Mouse (Mus musculus) heart, adult 2 months (tissue): Measurements from ENCODE around the gene Xcr1.

ENCODE experiments used
- CTCF ChIP-seq: fragments of 200-600 bp; IDR thresholded peaks from 2 replicates; pipeline ENCODE4 v1.8.1; 2022; ENCODE audit warnings: antibody characterized with exemption, mild to moderate bottlenecking, moderate library complexity
- POLR2A ChIP-seq: fragments of 200-500 bp; IDR thresholded peaks from 2 replicates; pipeline ENCODE4 v1.6.1; 2011; ENCODE audit warnings: mild to moderate bottlenecking, low read depth, low read length, control low read depth; ENCODE audit not compliant: insufficient read depth

- no peak for TF ChIP-seq POLR2A
- TF ChIP-seq CTCF, result no peak
Measured at GRCm38 (mm10) chr9:123846490-123846889, 15.3 kb downstream of the Xcr1 start.
